Mouse (Mus musculus): Measurements from ENCODE around the gene Cdc42bpg. TPM values are rescaled to one million over a fixed set of nuclear protein-coding genes. Genes with fewer than 3 reads are reported as not detected.
A peak's percentile ranks its signal among the peaks of the same experiment; 100 is the strongest.

Cdc42bpg gene
- polyA plus RNA-seq, 1 experiment from 2014 or later, result 0.43 TPM

DNA sequence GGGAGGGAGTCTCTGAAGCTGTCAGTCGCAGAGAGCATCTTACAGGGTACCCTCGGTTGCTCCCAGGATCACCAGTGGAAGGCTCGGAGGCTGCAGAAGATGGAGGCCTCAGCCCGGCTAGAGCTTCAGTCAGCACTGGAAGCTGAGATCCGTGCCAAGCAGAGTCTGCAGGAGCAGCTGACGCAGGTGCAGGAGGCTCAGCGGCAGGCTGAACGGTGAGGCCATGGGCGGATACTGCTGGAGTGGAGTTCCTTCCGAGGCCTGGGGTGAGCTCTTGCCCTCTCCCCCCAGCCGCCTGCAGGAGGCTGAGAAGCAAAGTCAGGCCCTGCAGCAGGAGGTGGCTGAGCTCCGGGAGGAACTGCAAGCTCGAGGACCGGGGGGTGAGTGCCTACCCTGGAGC is 9.3 kb downstream of the Cdc42bpg start:
- Histone ChIP-seq H3K27ac (replicated peaks; ENCODE audit: low read depth, low read length) (no peak overlapping the region), H3K9ac (replicated peaks; ENCODE audit: low read length) (no peak overlapping the region), H3K4me3 (ENCODE audit: low read depth, low read length) (no peak overlapping the region), H3K36me3 (replicated peaks; ENCODE audit: control insufficient read depth, insufficient read depth, low read depth, low read length) (no peaks in the 10 kb centered on the region), H3K4me2 (ENCODE audit: low read depth, low read length) (no peak overlapping the region), H3K4me1 (ENCODE audit: control insufficient read depth, insufficient read depth, low read length) (no peaks in the 10 kb centered on the region), H3K9me3 (replicated peaks; ENCODE audit: control insufficient read depth, low read length) (no peaks in the 10 kb centered on the region), H3K27me3 (ENCODE audit: control insufficient read depth, insufficient read depth, low read length) (no peaks in the 10 kb centered on the region)
- ATAC-seq (replicated peaks; ENCODE audit: insufficient number of reproducible peaks, low FRiP score, low TSS enrichment, low read depth) (no peak), DNase-seq (ENCODE audit: low spot score) (no peak)
- 71% methylated on average over 14 of the region's 14 CpGs for WGBS

DNA sequence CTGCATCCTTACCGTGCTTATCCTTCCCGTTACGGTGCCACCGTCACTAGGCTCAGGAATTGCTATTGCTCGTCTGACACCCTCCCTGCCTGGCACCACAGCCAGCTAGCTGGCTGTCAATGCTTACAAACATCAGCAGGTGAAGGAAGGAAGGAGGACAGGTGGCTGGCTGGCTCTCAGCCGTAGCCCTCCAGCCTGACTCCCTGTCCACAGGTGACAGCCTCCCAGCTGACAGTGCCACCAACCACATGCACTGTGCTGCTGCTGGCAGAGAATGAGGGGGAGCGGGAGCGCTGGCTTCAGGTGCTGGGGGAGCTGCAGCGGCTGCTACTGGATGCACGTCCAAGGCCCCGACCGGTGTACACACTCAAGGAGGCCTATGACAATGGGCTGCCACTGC is 11.9 kb downstream of the Cdc42bpg start:
- H3K27ac ChIP-seq (replicated peaks; ENCODE audit: low read depth, low read length), result no peak overlapping the region
- H3K27me3 ChIP-seq (ENCODE audit: control insufficient read depth, insufficient read depth, low read length), result no peaks in the 10 kb centered on the region
- no peak overlapping the region for H3K9ac ChIP-seq (replicated peaks; ENCODE audit: low read length)
- H3K36me3 ChIP-seq (replicated peaks; ENCODE audit: control insufficient read depth, insufficient read depth, low read depth, low read length), result no peaks in the 10 kb centered on the region
- WGBS, result 87% methylated on average over 12 of the region's 12 CpGs
- no peak overlapping the region for H3K4me3 ChIP-seq (ENCODE audit: low read depth, low read length)
- DNase-seq (ENCODE audit: low spot score), result no peak
- H3K9me3 ChIP-seq (replicated peaks; ENCODE audit: control insufficient read depth, low read length), result no peaks in the 10 kb centered on the region
- no peak for ATAC-seq (replicated peaks; ENCODE audit: insufficient number of reproducible peaks, low FRiP score, low TSS enrichment, low read depth)
- no peaks in the 10 kb centered on the region for H3K4me1 ChIP-seq (ENCODE audit: control insufficient read depth, insufficient read depth, low read length)
- H3K4me2 ChIP-seq (ENCODE audit: low read depth, low read length), result no peak overlapping the region

DNA sequence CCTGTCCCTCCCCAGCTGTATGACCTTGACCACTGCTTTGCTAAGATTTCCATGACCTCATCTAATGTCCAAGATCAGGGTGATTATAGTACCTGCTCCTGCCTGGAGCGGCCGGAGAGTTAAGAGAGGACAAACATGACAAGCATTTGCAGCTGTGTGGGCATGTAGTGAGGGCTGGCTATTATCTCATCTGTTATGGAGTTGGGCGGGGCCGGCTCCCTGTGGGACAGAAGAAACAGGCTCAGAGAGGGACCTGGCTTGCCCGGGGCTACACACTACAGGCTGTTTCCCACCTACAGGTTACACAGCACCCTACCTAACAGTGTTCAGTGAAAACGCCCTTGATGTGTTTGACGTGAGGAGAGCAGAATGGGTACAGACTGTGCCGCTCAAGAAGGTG is 15.1 kb downstream of the Cdc42bpg start:
- WGBS, result 85% methylated on average over 8 of the region's 8 CpGs
- no peaks in the 10 kb centered on the region for H3K9me3 ChIP-seq (replicated peaks; ENCODE audit: control insufficient read depth, low read length)
- ATAC-seq (replicated peaks; ENCODE audit: insufficient number of reproducible peaks, low FRiP score, low TSS enrichment, low read depth) (no peak), DNase-seq (ENCODE audit: low spot score) (no peak)
- H3K4me2 ChIP-seq (ENCODE audit: low read depth, low read length), result no peak overlapping the region
- no peaks in the 10 kb centered on the region for H3K27me3 ChIP-seq (ENCODE audit: control insufficient read depth, insufficient read depth, low read length)
- no peak overlapping the region for H3K9ac ChIP-seq (replicated peaks; ENCODE audit: low read length)
- no peak overlapping the region for H3K4me3 ChIP-seq (ENCODE audit: low read depth, low read length)
- H3K4me1 ChIP-seq (ENCODE audit: control insufficient read depth, insufficient read depth, low read length), result no peaks in the 10 kb centered on the region
- no peak overlapping the region for H3K27ac ChIP-seq (replicated peaks; ENCODE audit: low read depth, low read length)
- no peaks in the 10 kb centered on the region for H3K36me3 ChIP-seq (replicated peaks; ENCODE audit: control insufficient read depth, insufficient read depth, low read depth, low read length)

DNA sequence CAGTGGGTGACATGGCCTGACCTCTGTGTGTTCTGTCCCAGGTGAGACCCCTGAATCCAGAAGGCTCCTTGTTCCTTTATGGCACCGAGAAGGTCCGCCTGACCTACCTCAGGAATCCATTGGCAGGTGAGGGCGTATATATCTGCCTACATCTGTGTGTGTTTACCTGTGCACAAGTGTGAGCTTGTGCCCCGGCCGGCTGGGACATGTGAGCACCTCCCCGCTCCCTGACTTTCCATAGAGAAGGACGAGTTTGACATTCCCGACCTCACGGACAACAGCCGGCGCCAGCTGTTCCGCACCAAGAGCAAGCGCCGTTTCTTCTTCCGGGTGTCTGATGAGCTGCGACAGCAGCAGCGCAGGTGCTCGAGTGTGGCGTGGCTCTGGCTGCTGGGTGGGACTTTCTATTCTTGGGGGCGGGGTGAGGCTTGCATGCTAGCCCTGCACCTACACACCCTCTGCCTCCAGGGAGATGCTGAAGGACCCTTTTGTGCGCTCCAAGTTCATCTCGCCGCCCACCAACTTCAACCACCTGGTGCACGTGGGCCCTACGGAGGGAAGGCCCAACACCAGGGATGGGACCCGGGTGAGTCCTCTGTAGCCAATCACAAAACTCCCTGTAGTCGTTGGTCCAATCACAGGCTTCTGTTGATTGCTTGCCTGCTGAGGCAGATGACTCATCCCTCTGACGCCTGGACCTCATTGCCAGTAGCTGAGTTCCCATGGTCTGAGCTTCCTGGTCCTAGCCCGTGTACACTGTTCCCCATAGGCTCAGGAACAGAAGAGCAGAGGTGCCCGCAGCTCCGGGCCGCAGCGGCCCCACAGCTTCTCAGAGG is 15.7 kb downstream of the Cdc42bpg start:
- Histone ChIP-seq H3K36me3 (replicated peaks; ENCODE audit: control insufficient read depth, insufficient read depth, low read depth, low read length) (no peaks in the 10 kb centered on the region), H3K4me2 (ENCODE audit: low read depth, low read length) (no peak overlapping the region), H3K4me1 (ENCODE audit: control insufficient read depth, insufficient read depth, low read length) (no peaks in the 10 kb centered on the region), H3K4me3 (ENCODE audit: low read depth, low read length) (no peak overlapping the region), H3K27ac (replicated peaks; ENCODE audit: low read depth, low read length) (no peak overlapping the region), H3K27me3 (ENCODE audit: control insufficient read depth, insufficient read depth, low read length) (no peaks in the 10 kb centered on the region), H3K9ac (replicated peaks; ENCODE audit: low read length) (no peak overlapping the region), H3K9me3 (replicated peaks; ENCODE audit: control insufficient read depth, low read length) (no peaks in the 10 kb centered on the region)
- WGBS, result 84% methylated on average over 33 of the region's 33 CpGs
- ATAC-seq (replicated peaks; ENCODE audit: insufficient number of reproducible peaks, low FRiP score, low TSS enrichment, low read depth), result no peak
- DNase-seq (ENCODE audit: low spot score), result no peak

GRCm38 (mm10) chr19:6324751-6325150 is 18.5 kb downstream of the Cdc42bpg start:
- WGBS, result 87% methylated on average over 9 of the region's 9 CpGs
- H3K4me2 ChIP-seq (ENCODE audit: low read depth, low read length), result no peak overlapping the region
- no peaks in the 10 kb centered on the region for H3K36me3 ChIP-seq (replicated peaks; ENCODE audit: control insufficient read depth, insufficient read depth, low read depth, low read length)
- ATAC-seq (replicated peaks; ENCODE audit: insufficient number of reproducible peaks, low FRiP score, low TSS enrichment, low read depth), result no peak
- H3K27me3 ChIP-seq (ENCODE audit: control insufficient read depth, insufficient read depth, low read length), result no peaks in the 10 kb centered on the region
- no peak overlapping the region for H3K9ac ChIP-seq (replicated peaks; ENCODE audit: low read length)
- no peak overlapping the region for H3K27ac ChIP-seq (replicated peaks; ENCODE audit: low read depth, low read length)
- H3K4me3 ChIP-seq (ENCODE audit: low read depth, low read length), result no peak overlapping the region
- H3K9me3 ChIP-seq (replicated peaks; ENCODE audit: control insufficient read depth, low read length), result no peaks in the 10 kb centered on the region
- H3K4me1 ChIP-seq (ENCODE audit: control insufficient read depth, insufficient read depth, low read length), result no peaks in the 10 kb centered on the region
- DNase-seq (ENCODE audit: low spot score), result no peak

- ATAC-seq (replicated peaks; ENCODE audit: insufficient number of reproducible peaks, low FRiP score, low TSS enrichment, low read depth) (no peak), DNase-seq (ENCODE audit: low spot score) (no peak)
- Histone ChIP-seq H3K4me2 (ENCODE audit: low read depth, low read length) (no peak overlapping the region), H3K36me3 (replicated peaks; ENCODE audit: control insufficient read depth, insufficient read depth, low read depth, low read length) (no peaks in the 10 kb centered on the region), H3K4me1 (ENCODE audit: control insufficient read depth, insufficient read depth, low read length) (no peaks in the 10 kb centered on the region), H3K27me3 (ENCODE audit: control insufficient read depth, insufficient read depth, low read length) (no peaks in the 10 kb centered on the region), H3K27ac (replicated peaks; ENCODE audit: low read depth, low read length) (no peak overlapping the region), H3K9ac (replicated peaks; ENCODE audit: low read length) (no peak overlapping the region), H3K9me3 (replicated peaks; ENCODE audit: control insufficient read depth, low read length) (no peaks in the 10 kb centered on the region), H3K4me3 (ENCODE audit: low read depth, low read length) (no peak overlapping the region)
- WGBS, result 63% methylated on average over 5 of the region's 5 CpGs
These were observed 24.9 kb downstream of the Cdc42bpg start for GRCm38 (mm10) chr19:6331178-6331577.

DNA sequence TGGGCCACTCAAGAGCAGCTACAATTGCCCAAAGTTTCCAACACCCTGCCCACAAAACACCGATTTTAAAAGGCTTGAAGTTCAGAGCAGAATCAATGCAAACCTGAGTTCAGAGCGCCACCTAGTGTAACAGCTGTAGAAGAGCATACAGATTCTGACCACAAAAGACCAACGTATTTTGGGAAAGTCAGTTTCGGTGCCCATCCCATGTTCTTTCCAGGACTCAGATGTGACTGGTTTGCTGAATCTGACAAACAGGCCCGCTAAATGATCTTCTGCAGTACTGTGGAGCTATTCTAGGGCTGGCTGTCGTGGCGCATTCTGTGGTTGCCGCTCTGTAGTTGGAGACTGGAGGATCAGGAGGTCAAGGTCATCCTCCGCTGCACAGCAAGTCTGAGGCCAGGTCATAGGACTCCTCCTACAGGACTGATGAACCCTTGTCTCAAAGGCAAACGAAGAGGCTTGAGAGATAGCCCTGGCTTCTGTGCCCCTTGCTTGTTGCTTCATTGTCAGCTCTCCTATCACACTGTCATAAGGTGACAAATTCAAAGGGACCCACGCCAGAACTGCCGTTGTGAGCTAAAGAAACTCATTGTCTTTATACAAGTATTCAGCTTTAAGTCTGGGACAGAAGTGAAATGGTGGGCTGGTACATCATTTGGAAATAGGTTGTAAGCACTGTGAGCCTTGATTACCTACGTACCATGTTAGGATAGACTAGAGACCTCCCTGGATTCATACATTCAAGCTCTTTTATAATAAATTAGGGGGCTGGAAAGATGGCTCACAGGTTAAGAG is 25.7 kb downstream of the Cdc42bpg start:
- Histone ChIP-seq H3K9ac (replicated peaks; ENCODE audit: low read length) (peak overlapping the region; percentile 44; the same call in 1 of the 2 replicates), H3K9me3 (replicated peaks; ENCODE audit: control insufficient read depth, low read length) (no peaks in the 10 kb centered on the region), H3K27me3 (ENCODE audit: control insufficient read depth, insufficient read depth, low read length) (no peaks in the 10 kb centered on the region), H3K36me3 (replicated peaks; ENCODE audit: control insufficient read depth, insufficient read depth, low read depth, low read length) (no peaks in the 10 kb centered on the region), H3K4me3 (ENCODE audit: low read depth, low read length) (no peak overlapping the region), H3K4me2 (ENCODE audit: low read depth, low read length) (0 out of 2 replicates have a peak overlapping the region, but pooled peaks have one; percentile 26), H3K4me1 (ENCODE audit: control insufficient read depth, insufficient read depth, low read length) (peaks cover 4% of the 10 kb centered on the region), H3K27ac (replicated peaks; ENCODE audit: low read depth, low read length) (no peak overlapping the region)
- DNase-seq (ENCODE audit: low spot score) (peak; percentile 86), ATAC-seq (replicated peaks; ENCODE audit: insufficient number of reproducible peaks, low FRiP score, low TSS enrichment, low read depth) (no peak)
- WGBS, result 24% methylated on average over 13 of the region's 13 CpGs

All from embryonic facial prominence, embryonic 11.5 days (tissue).